Mouse (Mus musculus) C2C12 (cell line): ENCODE measurements around the gene Cx3cl1.

Experiments
- CEBPB ChIP-seq: IDR thresholded peaks from one replicate; pipeline ENCODE4 v1.6.1; 2011; ENCODE audit warnings: low read depth, mild to moderate bottlenecking, control low read depth, moderate library complexity
- CTCF ChIP-seq: IDR thresholded peaks from one replicate; pipeline ENCODE4 v1.5.1; 2011; ENCODE audit not compliant: control insufficient read depth, insufficient read depth, insufficient read length
- FOSL1 ChIP-seq: IDR thresholded peaks from one replicate; pipeline ENCODE4 v1.8.0; 2011; ENCODE audit warnings: mild to moderate bottlenecking, low read length; ENCODE audit not compliant: poor library complexity, insufficient read depth, severe bottlenecking
- MAX ChIP-seq: IDR thresholded peaks from one replicate; pipeline ENCODE4 v1.6.1; 2011; ENCODE audit warnings: mild to moderate bottlenecking, control low read depth
- MYOD1 ChIP-seq: IDR thresholded peaks from one replicate; pipeline ENCODE4 v1.6.1; 2011; ENCODE audit warnings: low read depth; ENCODE audit not compliant: control insufficient read depth, insufficient read length
- MYOG ChIP-seq: IDR thresholded peaks from one replicate; pipeline ENCODE4 v1.6.1; 2011; ENCODE audit not compliant: control insufficient read depth, insufficient read length; ENCODE audit errors: extremely low read depth
- USF1 ChIP-seq: IDR thresholded peaks from one replicate; pipeline ENCODE4 v1.6.1; 2011; ENCODE audit warnings: low read depth, mild to moderate bottlenecking, control low read depth, moderate library complexity

GRCm38 (mm10) chr8:94729301-94729700 is 42.5 kb upstream of the Cx3cl1 start:
- no peak for TF ChIP-seq CTCF
- no peak for TF ChIP-seq USF1
- TF ChIP-seq MYOG = no peak
- no peak for TF ChIP-seq FOSL1
- TF ChIP-seq MAX = no peak
- no peak for TF ChIP-seq CEBPB
- no peak for TF ChIP-seq MYOD1
